Mouse (Mus musculus) intestine, postnatal 0 days (tissue): ENCODE measurements at regions not wholly inside any gene's neighbourhood (a gene's known extent, or its start where the extent isn't known, plus 50 kb on each side); places are given as distances from the start of the nearest gene placed in this dataset.

Source experiments
- ATAC-seq: fragments of 200-750 bp; cut with Nextera tagmentation; 2 replicates; pipeline ENCODE4 v1.8.0; 2017; ENCODE audit warnings: mild to moderate bottlenecking, moderate TSS enrichment, moderate library complexity
- H3K27ac ChIP-seq: fragments of 300-500 bp; sonication (generic); 2 replicates; pipeline ENCODE4 v1.5.1; 2014; ENCODE audit warnings: mild to moderate bottlenecking, low read depth, low read length, moderate library complexity
- H3K27me3 ChIP-seq: fragments of 300-500 bp; sonication (generic); replicated peaks from 2 replicates; pipeline ENCODE4 v1.6.1; 2014; ENCODE audit warnings: low read length, mixed read lengths; ENCODE audit not compliant: control insufficient read depth, insufficient read depth
- H3K36me3 ChIP-seq: fragments of 300-500 bp; sonication (generic); 2 replicates; pipeline ENCODE4 v1.6.1; 2014; ENCODE audit warnings: mild to moderate bottlenecking, moderate library complexity; ENCODE audit not compliant: control insufficient read depth, insufficient read depth
- H3K4me1 ChIP-seq: fragments of 300-500 bp; sonication (generic); replicated peaks from 2 replicates; pipeline ENCODE4 v1.6.1; 2014; ENCODE audit warnings: antibody characterized with exemption, low read length, mixed read lengths; ENCODE audit not compliant: control insufficient read depth, insufficient read depth
- H3K4me2 ChIP-seq: fragments of 300-500 bp; sonication (generic); replicated peaks from 2 replicates; pipeline ENCODE4 v1.6.1; 2014; ENCODE audit warnings: low read depth, mild to moderate bottlenecking, moderate library complexity
- H3K4me3 ChIP-seq: fragments of 300-500 bp; sonication (generic); 2 replicates; pipeline ENCODE4 v1.5.1; 2014; ENCODE audit warnings: low read depth, low read length
- H3K9ac ChIP-seq: fragments of 300-500 bp; sonication (generic); 2 replicates; pipeline ENCODE4 v1.6.1; 2014; ENCODE audit warnings: mild to moderate bottlenecking, low read depth, low read length
- H3K9me3 ChIP-seq: fragments of 300-500 bp; sonication (generic); 2 replicates; pipeline ENCODE4 v1.6.1; 2016; ENCODE audit warnings: mixed run types; ENCODE audit not compliant: control insufficient read depth
- CTCF ChIP-seq: sonication (generic); IDR thresholded peaks from 2 replicates; pipeline ENCODE4 v1.5.1; 2016; ENCODE audit warnings: low read depth, mild to moderate bottlenecking, control low read depth, antibody characterized with exemption, moderate library complexity
- WGBS: fragments of 180-500 bp; shearing (Covaris S2); extraction: QIAGEN DNeasy Blood & Tissue Kit; methylation state at CpG from one replicate; pipeline ENCODE4 v1.1.7; 2014; 5-methylcytosine and 5-hydroxymethylcytosine counted together

GRCm38 (mm10) chr3:35066824-35067223 is 416.6 kb downstream of the Sox2 start:
- 24% methylated on average over 9 of the region's 9 CpGs for WGBS
- H3K9ac ChIP-seq, result no peak overlapping the region
- no peaks in the 10 kb centered on the region for H3K4me1 ChIP-seq
- H3K27me3 ChIP-seq, result no peaks in the 10 kb centered on the region
- H3K4me2 ChIP-seq, result no peak overlapping the region
- no peaks in the 10 kb centered on the region for H3K9me3 ChIP-seq
- no peaks in the 10 kb centered on the region for H3K36me3 ChIP-seq
- H3K27ac ChIP-seq, result no peak overlapping the region
- TF ChIP-seq CTCF, result no peak
- no peak overlapping the region for H3K4me3 ChIP-seq
- ATAC-seq, result no peak

GRCm38 (mm10) chr3:35068586-35068985 is 418.4 kb downstream of the Sox2 start:
- Histone ChIP-seq H3K4me2 (no peak overlapping the region), H3K9me3 (no peaks in the 10 kb centered on the region), H3K27me3 (no peaks in the 10 kb centered on the region), H3K36me3 (no peaks in the 10 kb centered on the region), H3K4me3 (no peak overlapping the region), H3K4me1 (no peaks in the 10 kb centered on the region), H3K27ac (no peak overlapping the region), H3K9ac (no peak overlapping the region)
- no peak for ATAC-seq
- TF ChIP-seq CTCF, result no peak
- 78% methylated on average over 8 of the region's 8 CpGs for WGBS

GRCm38 (mm10) chr3:35071046-35071445 is 420.8 kb downstream of the Sox2 start:
- H3K36me3 ChIP-seq, result no peaks in the 10 kb centered on the region
- 67% methylated on average over 2 of the region's 2 CpGs for WGBS
- no peak overlapping the region for H3K4me2 ChIP-seq
- H3K4me1 ChIP-seq, result no peaks in the 10 kb centered on the region
- no peaks in the 10 kb centered on the region for H3K27me3 ChIP-seq
- H3K9me3 ChIP-seq, result no peaks in the 10 kb centered on the region
- ATAC-seq, result no peak
- no peak overlapping the region for H3K27ac ChIP-seq
- no peak overlapping the region for H3K4me3 ChIP-seq
- H3K9ac ChIP-seq, result no peak overlapping the region
- no peak for TF ChIP-seq CTCF

DNA sequence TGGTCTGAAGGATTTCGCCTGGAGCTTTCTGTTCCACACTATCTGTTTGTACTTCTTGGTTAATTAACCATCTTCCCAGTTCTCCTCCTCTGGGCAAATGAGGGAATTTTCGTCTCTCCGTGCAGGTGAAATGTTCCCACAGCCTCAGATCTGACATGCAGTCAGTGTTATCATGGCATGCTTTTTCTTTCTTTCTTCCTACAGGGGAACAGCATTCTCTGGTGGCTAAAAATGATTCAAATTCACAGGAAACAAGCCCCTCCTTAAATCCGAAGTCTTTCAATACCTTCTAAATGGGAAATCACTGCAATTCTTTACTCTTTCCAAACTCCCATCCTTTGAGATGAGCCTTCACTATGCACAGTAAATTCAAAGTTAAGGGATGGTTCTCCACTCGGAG is 429.7 kb downstream of the Sox2 start:
- no peak for TF ChIP-seq CTCF
- Histone ChIP-seq H3K4me2 (no peak overlapping the region), H3K36me3 (no peaks in the 10 kb centered on the region), H3K27ac (no peak overlapping the region), H3K27me3 (no peaks in the 10 kb centered on the region), H3K9me3 (no peaks in the 10 kb centered on the region), H3K4me1 (no peaks in the 10 kb centered on the region), H3K4me3 (no peak overlapping the region), H3K9ac (no peak overlapping the region)
- 53% methylated on average over 5 of the region's 5 CpGs for WGBS
- no peak for ATAC-seq

- H3K9me3 ChIP-seq, result no peaks in the 10 kb centered on the region
- H3K4me1 ChIP-seq, result no peaks in the 10 kb centered on the region
- no peak overlapping the region for H3K9ac ChIP-seq
- no peaks in the 10 kb centered on the region for H3K27me3 ChIP-seq
- no peak overlapping the region for H3K4me3 ChIP-seq
- no peak overlapping the region for H3K27ac ChIP-seq
- H3K4me2 ChIP-seq, result no peak overlapping the region
- WGBS, result 67% methylated on average over 11 of the region's 11 CpGs
- no peak for TF ChIP-seq CTCF
- no peaks in the 10 kb centered on the region for H3K36me3 ChIP-seq
- ATAC-seq, result no peak
Observed at GRCm38 (mm10) chr3:35084091-35084867, 434.1 kb downstream of the Sox2 start.

DNA sequence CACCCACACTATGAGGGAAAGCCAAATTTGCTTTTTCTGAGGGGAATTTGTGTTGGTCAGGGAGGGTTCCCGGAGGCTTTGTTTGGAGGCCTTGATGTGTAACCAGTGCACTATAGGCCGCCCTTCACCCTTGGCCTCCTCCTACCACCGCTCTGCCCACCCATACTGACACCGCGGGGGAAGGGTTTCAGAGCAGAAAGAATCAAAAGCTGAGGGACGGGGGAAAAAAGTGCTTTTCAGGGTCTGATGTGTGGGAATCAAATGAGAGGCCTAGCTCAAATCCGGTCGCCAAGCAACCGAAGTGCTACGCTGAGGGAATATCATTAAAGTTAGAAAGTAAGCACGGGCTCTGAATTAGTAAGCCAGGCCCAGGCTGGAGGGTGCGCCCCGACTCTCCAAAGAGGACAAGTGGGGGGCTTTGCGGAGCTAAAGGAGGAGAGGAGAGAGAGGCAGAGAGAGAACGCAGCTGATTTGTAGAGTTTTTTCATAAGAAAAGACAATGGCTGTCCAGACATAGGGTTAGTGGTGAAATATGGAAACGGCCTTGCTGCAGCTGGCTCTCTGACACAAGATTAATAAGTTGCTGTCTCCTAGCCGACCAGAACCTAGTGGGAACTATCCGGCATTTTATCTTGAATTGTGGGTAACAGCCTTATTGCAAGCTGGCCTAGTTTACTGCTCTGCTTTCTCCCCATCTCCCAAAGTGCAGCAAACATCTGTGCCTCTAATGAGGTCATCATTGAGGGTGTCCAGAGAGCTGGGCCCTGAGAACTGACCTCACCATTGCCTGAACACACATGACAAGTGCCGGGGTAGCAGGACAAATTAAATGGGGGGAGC is 438.3 kb downstream of the Sox2 start:
- WGBS, result 67% methylated on average over 19 of the region's 19 CpGs
- no peaks in the 10 kb centered on the region for H3K36me3 ChIP-seq
- no peak overlapping the region for H3K9ac ChIP-seq
- no peak overlapping the region for H3K27ac ChIP-seq
- no peak overlapping the region for H3K4me2 ChIP-seq
- no peaks in the 10 kb centered on the region for H3K4me1 ChIP-seq
- no peaks in the 10 kb centered on the region for H3K27me3 ChIP-seq
- no peaks in the 10 kb centered on the region for H3K9me3 ChIP-seq
- no peak overlapping the region for H3K4me3 ChIP-seq
- ATAC-seq, result no peak
- no peak for TF ChIP-seq CTCF
